Mouse (Mus musculus): ENCODE measurements at regions not wholly inside any gene's neighbourhood (a gene's known extent, or its start where the extent isn't known, plus 50 kb on each side); places are given as distances from the start of the nearest gene placed in this dataset.

GRCm38 (mm10) chr5:136635119-136635518, 57.8 kb upstream of the Myl10 start:
- TF ChIP-seq GATA1 (IDR thresholded peaks at IDR 0.05; ENCODE audit: borderline replicate concordance, low read length) (no peak), FLI1 (IDR thresholded peaks at IDR 0.05; ENCODE audit: low read length) (no peak)

Measured in megakaryocyte, embryonic 14.5 days (primary cell).